Mouse (Mus musculus): ENCODE measurements around the gene Atf4. TPM values are rescaled to one million over a fixed set of nuclear protein-coding genes. Genes with fewer than 3 reads are reported as not detected.

Gene Atf4
- total and polyA plus RNA-seq, 3 experiments, result 85.1 to 444 (median 351) TPM

- no peaks in the 10 kb centered on the region for H3K9me3 ChIP-seq (replicated peaks; ENCODE audit: insufficient read depth, low read length)
- no peak overlapping the region for H3K27ac ChIP-seq (ENCODE audit: control insufficient read depth, low read depth, low read length)
- H3K27me3 ChIP-seq (ENCODE audit: control insufficient read depth in 1 of 2, insufficient read depth in 2 of 2, low read length in 2 of 2), result peaks cover 0 to 2% of the 10 kb centered on the region in 2 experiments; a peak in 1 of 4 replicates
- no peaks in the 10 kb centered on the region for H3K4me1 ChIP-seq (ENCODE audit: control insufficient read depth in 1 of 2, insufficient read depth in 2 of 2, low read length in 2 of 2)
- H3K9ac ChIP-seq (ENCODE audit: control insufficient read depth, low read depth, low read length, poor library complexity, severe bottlenecking), result no peak overlapping the region
- H3K36me3 ChIP-seq (ENCODE audit: control insufficient read depth in 1 of 2, insufficient read depth in 2 of 2, low read length in 2 of 2), result no peaks in the 10 kb centered on the region
- H3K4me3 ChIP-seq (ENCODE audit: control insufficient read depth in 1 of 2, insufficient read depth in 1 of 2, low read depth in 2 of 2, low read length in 2 of 2), result no peak overlapping the region
- DNase-seq (ENCODE audit: low read depth, low spot score), result no peak
- TF ChIP-seq BHLHE40 (IDR thresholded peaks at IDR 0.05; ENCODE audit: borderline replicate concordance, low read depth, low read length) (no peak), ZC3H11A (IDR thresholded peaks at IDR 0.05; ENCODE audit: low read depth, low read length) (no peak), ZMIZ1 (IDR thresholded peaks at IDR 0.05; ENCODE audit: low read depth, low read length) (no peak), KAT2A (conservative IDR thresholded peaks at IDR 0.05; ENCODE audit: low read depth, low read length) (no peak), POLR2A (IDR thresholded peaks at IDR 0.05; ENCODE audit: control insufficient read depth in 1 of 2, insufficient read depth in 1 of 2, low read depth in 1 of 2, low read length in 2 of 2, poor library complexity in 1 of 2) (no peak), MAFK (IDR thresholded peaks at IDR 0.05; ENCODE audit: borderline replicate concordance, low read depth, low read length) (no peak), CTCF (IDR thresholded peaks at IDR 0.05 in 2 of 3, conservative IDR thresholded peaks at IDR 0.05 in 1 of 3; ENCODE audit: control insufficient read depth in 1 of 3, insufficient read depth in 1 of 3, low read depth in 2 of 3, low read length in 3 of 3, poor library complexity in 1 of 3, severe bottlenecking in 1 of 3) (no peak), POLR2AphosphoS5 (IDR thresholded peaks at IDR 0.05; ENCODE audit: borderline replicate concordance, low read depth, low read length) (no peak), ZKSCAN1 (IDR thresholded peaks at IDR 0.05; ENCODE audit: low read depth, low read length) (no peak), TCF12 (IDR thresholded peaks at IDR 0.05; ENCODE audit: low read depth, low read length) (no peak), EP300 (IDR thresholded peaks at IDR 0.05; ENCODE audit: low read depth in 1 of 2, low read length in 2 of 2) (no peak), MAZ (IDR thresholded peaks at IDR 0.05; ENCODE audit: low read depth, low read length) (no peak), TBP (IDR thresholded peaks at IDR 0.05; ENCODE audit: low read depth, low read length) (no peak), SIN3A (IDR thresholded peaks at IDR 0.05; ENCODE audit: low read length) (no peak)
- no peaks in the 10 kb centered on the region for H3K79me2 ChIP-seq (ENCODE audit: control insufficient read depth, insufficient read depth, low read length, poor library complexity)
Observed at GRCm38 (mm10) chr15:80288036-80288435, 33.1 kb downstream of the Atf4 start.

GRCm38 (mm10) chr15:80289436-80289835 is 34.5 kb downstream of the Atf4 start:
- Histone ChIP-seq H3K4me3 (ENCODE audit: control insufficient read depth in 1 of 2, insufficient read depth in 1 of 2, low read depth in 2 of 2, low read length in 2 of 2) (no peak overlapping the region), H3K36me3 (ENCODE audit: control insufficient read depth in 1 of 2, insufficient read depth in 2 of 2, low read length in 2 of 2) (no peaks in the 10 kb centered on the region), H3K27ac (ENCODE audit: control insufficient read depth, low read depth, low read length) (no peak overlapping the region), H3K4me1 (ENCODE audit: control insufficient read depth in 1 of 2, insufficient read depth in 2 of 2, low read length in 2 of 2) (no peaks in the 10 kb centered on the region), H3K9ac (ENCODE audit: control insufficient read depth, low read depth, low read length, poor library complexity, severe bottlenecking) (no peak overlapping the region), H3K79me2 (ENCODE audit: control insufficient read depth, insufficient read depth, low read length, poor library complexity) (no peaks in the 10 kb centered on the region), H3K9me3 (replicated peaks; ENCODE audit: insufficient read depth, low read length) (no peaks in the 10 kb centered on the region), H3K27me3 (ENCODE audit: control insufficient read depth in 1 of 2, insufficient read depth in 2 of 2, low read length in 2 of 2) (no peaks in the 10 kb centered on the region)
- DNase-seq (ENCODE audit: low read depth, low spot score), result peak; percentile 78
- TF ChIP-seq ZC3H11A (IDR thresholded peaks at IDR 0.05; ENCODE audit: low read depth, low read length), result no peak
- peak; percentile 58 for TF ChIP-seq RAD21 (IDR thresholded peaks at IDR 0.05; ENCODE audit: low read depth, low read length)
- TF ChIP-seq KAT2A (conservative IDR thresholded peaks at IDR 0.05; ENCODE audit: low read depth, low read length), result no peak
- no peak for TF ChIP-seq BHLHE40 (IDR thresholded peaks at IDR 0.05; ENCODE audit: borderline replicate concordance, low read depth, low read length)
- no peak for TF ChIP-seq TCF12 (IDR thresholded peaks at IDR 0.05; ENCODE audit: low read depth, low read length)
- TF ChIP-seq POLR2AphosphoS2 (IDR thresholded peaks at IDR 0.05; ENCODE audit: low read length), result no peak
- no peak for TF ChIP-seq POLR2AphosphoS5 (IDR thresholded peaks at IDR 0.05; ENCODE audit: borderline replicate concordance, low read depth, low read length)
- TF ChIP-seq SMC3 (IDR thresholded peaks at IDR 0.05; ENCODE audit: low read depth, low read length), result peak; percentile 90
- no peak for TF ChIP-seq POLR2A (IDR thresholded peaks at IDR 0.05; ENCODE audit: control insufficient read depth in 1 of 2, insufficient read depth in 1 of 2, low read depth in 1 of 2, low read length in 2 of 2, poor library complexity in 1 of 2)
- no peak for TF ChIP-seq GATA1 (IDR thresholded peaks at IDR 0.05; ENCODE audit: low read depth, low read length)
- no peak for TF ChIP-seq MEF2A (IDR thresholded peaks at IDR 0.05; ENCODE audit: extremely low read depth, insufficient replicate concordance, low read depth, low read length, poor library complexity, severe bottlenecking)
- no peak for TF ChIP-seq SIN3A (IDR thresholded peaks at IDR 0.05; ENCODE audit: low read length)
- TF ChIP-seq GABPA (IDR thresholded peaks at IDR 0.05; ENCODE audit: low read depth, low read length), result no peak
- no peak for TF ChIP-seq MAZ (IDR thresholded peaks at IDR 0.05; ENCODE audit: low read depth, low read length)
- no peak for TF ChIP-seq RCOR1 (IDR thresholded peaks at IDR 0.05; ENCODE audit: low read depth, low read length)
- peak; percentile 65 to 85 (median 84) for TF ChIP-seq CTCF (IDR thresholded peaks at IDR 0.05 in 2 of 3, conservative IDR thresholded peaks at IDR 0.05 in 1 of 3; ENCODE audit: control insufficient read depth in 1 of 3, insufficient read depth in 1 of 3, low read depth in 2 of 3, low read length in 3 of 3, poor library complexity in 1 of 3, severe bottlenecking in 1 of 3)
- no peak for TF ChIP-seq ZNF384 (IDR thresholded peaks at IDR 0.05; ENCODE audit: low read depth, low read length)
- TF ChIP-seq ZKSCAN1 (IDR thresholded peaks at IDR 0.05; ENCODE audit: low read depth, low read length), result no peak
- no peak for TF ChIP-seq ETS1 (IDR thresholded peaks at IDR 0.05; ENCODE audit: low read depth, low read length)
- TF ChIP-seq ZMIZ1 (IDR thresholded peaks at IDR 0.05; ENCODE audit: low read depth, low read length), result no peak
- no peak for TF ChIP-seq HCFC1 (IDR thresholded peaks at IDR 0.05; ENCODE audit: low read depth, low read length)
- no peak for TF ChIP-seq MYC (IDR thresholded peaks at IDR 0.05; ENCODE audit: low read depth, low read length)
